Mouse (Mus musculus): ENCODE data around the gene Rhbdf2.

GRCm38 (mm10) chr11:116549273-116550038, 77.4 kb downstream of the Rhbdf2 start:
- TF ChIP-seq CTCF (IDR thresholded peaks at IDR 0.05; ENCODE audit: low read depth, low read length) (no peak), POLR2A (IDR thresholded peaks at IDR 0.05; ENCODE audit: extremely low read depth, insufficient read depth, low read length) (no peak)

Data from liver, adult 2 months (tissue).